Mouse (Mus musculus) forebrain, postnatal 0 days (tissue): ENCODE results near the gene Src. TPM values are rescaled to one million over a fixed set of nuclear protein-coding genes. Genes with fewer than 3 reads are reported as not detected.
A peak's percentile ranks its signal among the peaks of the same experiment; 100 is the strongest.
"Not testable (repeated sequence)": the region's sequence is repeated elsewhere in the genome, so short reads cannot be mapped to it uniquely, and the experiment has no call there.

Experiments used
- ATAC-seq: fragments of 200-750 bp; cut with Nextera tagmentation; 2 replicates; pipeline ENCODE4 v1.8.0; 2017; ENCODE audit warnings: mild to moderate bottlenecking, moderate library complexity
- DNase-seq: peaks from one replicate; pipeline ENCODE4 v3.0.0-alpha.2; 2015
- H3K27ac ChIP-seq: fragments of 300-500 bp; sonication (generic); 2 replicates; pipeline ENCODE4 v1.5.1; 2014; ENCODE audit warnings: low read depth, mild to moderate bottlenecking, antibody characterized with exemption, low read length, moderate library complexity, mixed read lengths
- H3K27me3 ChIP-seq: fragments of 300-500 bp; sonication (generic); 2 replicates; pipeline ENCODE4 v1.6.1; 2014; ENCODE audit warnings: mild to moderate bottlenecking, low read length, mixed read lengths; ENCODE audit not compliant: insufficient read depth
- H3K36me3 ChIP-seq: fragments of 300-500 bp; sonication (generic); 2 replicates; pipeline ENCODE4 v1.6.1; 2014; ENCODE audit warnings: mild to moderate bottlenecking, moderate library complexity; ENCODE audit not compliant: insufficient read depth
- H3K4me1 ChIP-seq: fragments of 300-500 bp; sonication (generic); 2 replicates; pipeline ENCODE4 v1.6.1; 2014; ENCODE audit warnings: antibody characterized with exemption; ENCODE audit not compliant: insufficient read depth
- H3K4me2 ChIP-seq: fragments of 300-500 bp; sonication (generic); 2 replicates; pipeline ENCODE4 v1.6.1; 2014; ENCODE audit warnings: low read depth, mild to moderate bottlenecking, moderate library complexity
- H3K4me3 ChIP-seq: fragments of 300-500 bp; sonication (generic); 2 replicates; pipeline ENCODE4 v1.5.1; 2014; ENCODE audit warnings: low read depth, low read length, mixed read lengths
- H3K9ac ChIP-seq: fragments of 300-500 bp; sonication (generic); 2 replicates; pipeline ENCODE4 v1.6.1; 2014; ENCODE audit warnings: mild to moderate bottlenecking
- H3K9me3 ChIP-seq: fragments of 300-500 bp; sonication (generic); 2 replicates; pipeline ENCODE4 v1.6.1; 2016; ENCODE audit warnings: low read length
- CTCF ChIP-seq: sonication (generic); IDR thresholded peaks from 2 replicates; pipeline ENCODE4 v1.5.1; 2016; ENCODE audit warnings: antibody characterized with exemption, control low read depth, low read depth
- WGBS: fragments of 180-500 bp; shearing (Covaris S2); extraction: QIAGEN DNeasy Blood & Tissue Kit; methylation state at CpG from one replicate; pipeline ENCODE4 v1.1.7; 2014; 5-methylcytosine and 5-hydroxymethylcytosine counted together
- polyA plus RNA-seq: library from polyadenylated mRNA; unstranded; fragments of >200 nt; fragmentation: Nextera tagmentation; extraction: Ambion mirVana; gene quantifications from 2 replicates; pipeline ENCODE4 v1.2.1, GENCODE M21; 2015
- total RNA-seq: library from RNA; depleted of rRNA; stranded (reverse); fragments of >200 nt; gene quantifications from 2 replicates; pipeline ENCODE4 v1.2.3, GENCODE M21; 2014; rRNA removed

Gene Src
- total RNA-seq (96.0 and 124 TPM in 2 replicates), polyA plus RNA-seq (22.8 and 29.1 TPM in 2 replicates)

- Histone ChIP-seq H3K4me2 (no peak within 1 kb of the TSS), H3K4me3 (no peak within 1 kb of the TSS), H3K27ac (peak within 1 kb of the TSS; percentile 75), H3K4me1 (peaks cover 6% of the 10 kb centered on the region), H3K27me3 (no peaks in the 10 kb centered on the region), H3K36me3 (no peaks in the 10 kb centered on the region), H3K9ac (peak within 1 kb of the TSS; percentile 33), H3K9me3 (no peaks in the 10 kb centered on the region)
- TF ChIP-seq CTCF, result no peak
- DNase-seq (no peak), ATAC-seq (peak; percentile 37; the same call in 1 of the 2 replicates)
- 29% methylated on average over 13 of the region's 13 CpGs for WGBS
Measured at GRCm38 (mm10) chr2:157418206-157418605, at the start of gene Src. Src (plus strand) TSS chr2:157418444.

GRCm38 (mm10) chr2:157371696-157372095 lies 46.5 kb upstream of the Src start:
- ATAC-seq (no peak), DNase-seq (no peak)
- Histone ChIP-seq H3K4me1 (peaks cover 17% of the 10 kb centered on the region), H3K4me2 (no peak overlapping the region), H3K9ac (no peak overlapping the region), H3K27ac (no peak overlapping the region), H3K9me3 (no peaks in the 10 kb centered on the region), H3K36me3 (no peaks in the 10 kb centered on the region; the same call in 1 of the 2 replicates), H3K4me3 (no peak overlapping the region), H3K27me3 (no peaks in the 10 kb centered on the region)
- 80% methylated on average over 6 of the region's 6 CpGs for WGBS
- TF ChIP-seq CTCF, result no peak

DNA sequence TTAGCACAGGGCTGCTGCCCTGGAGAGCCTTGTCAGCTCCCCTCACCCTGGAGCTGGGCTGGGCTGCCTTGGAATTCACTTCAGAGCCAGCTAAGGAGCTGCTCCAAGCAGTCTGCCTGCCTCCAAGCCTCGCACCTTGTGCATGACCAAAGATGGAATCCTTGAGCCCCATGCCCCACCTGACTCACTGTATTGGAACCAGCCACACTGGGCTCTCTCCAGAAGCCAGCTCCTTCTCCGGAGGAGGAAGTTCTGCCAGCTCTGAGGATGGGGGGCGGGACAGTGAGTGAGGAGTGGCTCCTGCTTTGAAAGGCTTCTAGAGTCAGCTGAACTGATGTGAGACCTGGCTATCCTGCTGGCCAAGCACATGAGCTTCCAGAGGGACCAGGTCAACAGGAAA lies 44.6 kb upstream of the Src start:
- ATAC-seq, result no peak
- no peak overlapping the region for H3K4me3 ChIP-seq
- H3K36me3 ChIP-seq, result no peaks in the 10 kb centered on the region; the same call in 1 of the 2 replicates
- no peak overlapping the region for H3K4me2 ChIP-seq
- whole genome bisulfite sequencing, result 85% methylated on average over 3 of the region's 3 CpGs
- no peaks in the 10 kb centered on the region for H3K9me3 ChIP-seq
- H3K9ac ChIP-seq, result no peak overlapping the region
- DNase-seq, result no peak
- TF ChIP-seq CTCF, result no peak
- H3K4me1 ChIP-seq, result peaks cover 10% of the 10 kb centered on the region
- H3K27ac ChIP-seq, result no peak overlapping the region
- no peaks in the 10 kb centered on the region for H3K27me3 ChIP-seq

DNA sequence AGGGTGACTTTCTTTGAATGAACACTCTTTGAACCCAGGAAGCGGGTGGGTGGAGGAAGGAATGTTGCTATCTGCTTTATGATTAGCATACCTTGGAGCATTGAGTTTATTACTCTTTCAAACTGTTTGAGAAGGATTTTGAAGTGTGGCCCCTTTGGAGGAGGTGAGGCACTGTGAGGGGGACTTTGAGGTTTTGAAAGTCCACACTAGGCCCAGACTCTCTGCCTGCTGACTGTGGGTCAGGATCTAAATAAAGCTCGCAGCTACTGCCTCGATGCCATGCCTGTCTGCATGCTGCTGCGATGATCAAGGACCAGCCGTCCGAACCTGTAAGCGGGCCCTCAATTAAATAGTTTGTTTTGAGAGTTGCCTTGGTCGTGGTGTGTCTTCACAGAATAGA lies 43.2 kb upstream of the Src start:
- no peaks in the 10 kb centered on the region for H3K27me3 ChIP-seq
- H3K9me3 ChIP-seq, result no peaks in the 10 kb centered on the region
- no peak overlapping the region for H3K27ac ChIP-seq
- ATAC-seq, result no peak
- no peak for DNase-seq
- WGBS, result 58% methylated on average over 8 of the region's 8 CpGs
- H3K36me3 ChIP-seq, result peaks cover 9% of the 10 kb centered on the region; the same call in 1 of the 2 replicates
- H3K4me1 ChIP-seq, result peaks cover 10% of the 10 kb centered on the region
- no peak overlapping the region for H3K4me3 ChIP-seq
- no peak for TF ChIP-seq CTCF
- no peak overlapping the region for H3K4me2 ChIP-seq
- H3K9ac ChIP-seq, result no peak overlapping the region

DNA sequence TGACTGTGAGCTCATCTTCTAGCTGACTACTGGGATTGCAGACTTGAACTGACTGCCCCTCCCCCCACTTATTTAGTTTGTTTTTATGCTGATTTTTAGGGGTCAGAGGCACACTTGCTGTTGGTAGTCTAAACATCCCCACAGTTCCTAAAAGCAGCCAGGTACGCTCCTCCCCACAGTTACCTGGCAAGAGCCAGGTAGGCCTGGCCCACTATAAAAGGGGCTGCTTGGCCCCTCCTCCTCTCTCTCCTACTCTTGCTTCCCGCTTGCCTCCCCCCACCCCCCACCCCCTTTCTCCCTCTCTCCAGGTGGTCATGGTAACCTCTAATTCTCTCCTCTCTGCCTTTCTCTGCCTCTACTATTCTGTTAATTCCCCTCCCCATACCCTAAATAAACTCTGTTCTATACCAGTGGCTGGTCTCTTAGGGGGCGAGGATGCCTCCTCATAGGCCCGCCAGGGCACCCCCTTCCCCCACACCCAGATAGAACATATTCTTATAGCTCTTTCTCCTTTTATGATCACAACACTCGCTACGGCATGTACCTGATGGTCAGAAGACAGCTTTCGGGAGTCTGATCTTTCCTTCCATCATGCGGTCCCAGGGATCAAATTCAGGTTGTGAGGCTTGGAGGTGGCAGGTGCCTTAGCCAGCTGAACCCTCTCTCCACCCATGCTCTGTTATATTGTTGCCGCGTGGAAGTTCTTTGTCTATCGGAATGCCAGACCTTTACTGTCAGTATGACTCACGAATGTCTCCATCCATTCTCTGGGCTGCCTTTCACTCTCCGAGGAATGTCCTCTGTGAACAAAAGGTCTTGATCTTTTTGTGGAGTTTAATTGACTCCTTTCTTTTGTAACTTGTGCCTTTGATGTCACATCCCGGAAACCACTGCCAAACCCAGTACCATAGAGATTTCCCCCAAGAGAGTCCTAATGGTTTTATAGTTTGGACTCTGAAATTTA lies 42.2 kb upstream of the Src start:
- Histone ChIP-seq H3K27me3 (no peaks in the 10 kb centered on the region), H3K4me3 (peak overlapping the region; percentile 5; the same call in 1 of the 2 replicates), H3K4me2 (0 out of 2 replicates have a peak overlapping the region, but pooled peaks have one; percentile 17), H3K27ac (no peak overlapping the region), H3K9me3 (no peaks in the 10 kb centered on the region), H3K4me1 (peaks cover 10% of the 10 kb centered on the region), H3K9ac (peak overlapping the region; percentile 7; the same call in 1 of the 2 replicates), H3K36me3 (peaks cover 10% of the 10 kb centered on the region)
- TF ChIP-seq CTCF, result no peak
- ATAC-seq, result peak; percentile 55; the same call in 1 of the 2 replicates
- WGBS, result 13% methylated on average over 14 of the region's 14 CpGs
- no peak for DNase-seq

DNA sequence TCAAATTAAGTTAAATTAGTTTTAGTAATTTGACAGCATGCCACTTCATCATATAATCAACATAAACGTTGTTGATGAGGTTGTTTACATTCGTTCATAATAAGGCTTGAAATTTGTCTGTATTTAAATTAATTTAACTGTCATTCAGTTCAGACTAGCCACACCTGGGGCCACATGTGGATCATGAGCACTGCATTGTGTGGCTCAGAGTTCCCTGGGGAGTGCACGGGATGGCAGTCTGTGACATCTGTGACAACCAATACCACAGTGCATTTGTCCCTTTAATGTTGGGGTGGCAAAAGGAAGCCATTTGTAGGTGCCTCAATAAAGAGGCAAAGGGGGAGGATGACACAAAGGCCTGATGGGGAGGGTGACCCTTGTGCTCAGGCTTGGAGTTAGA lies 41.2 kb upstream of the Src start:
- no peak for ATAC-seq
- H3K27ac ChIP-seq, result no peak overlapping the region
- H3K27me3 ChIP-seq, result no peaks in the 10 kb centered on the region
- H3K9ac ChIP-seq, result no peak overlapping the region
- TF ChIP-seq CTCF, result no peak
- peaks cover 13% of the 10 kb centered on the region for H3K36me3 ChIP-seq
- H3K4me3 ChIP-seq, result no peak overlapping the region
- DNase-seq, result no peak
- 46% methylated on average over 3 of the region's 3 CpGs for WGBS
- peaks cover 10% of the 10 kb centered on the region for H3K4me1 ChIP-seq
- no peak overlapping the region for H3K4me2 ChIP-seq
- no peaks in the 10 kb centered on the region for H3K9me3 ChIP-seq

DNA sequence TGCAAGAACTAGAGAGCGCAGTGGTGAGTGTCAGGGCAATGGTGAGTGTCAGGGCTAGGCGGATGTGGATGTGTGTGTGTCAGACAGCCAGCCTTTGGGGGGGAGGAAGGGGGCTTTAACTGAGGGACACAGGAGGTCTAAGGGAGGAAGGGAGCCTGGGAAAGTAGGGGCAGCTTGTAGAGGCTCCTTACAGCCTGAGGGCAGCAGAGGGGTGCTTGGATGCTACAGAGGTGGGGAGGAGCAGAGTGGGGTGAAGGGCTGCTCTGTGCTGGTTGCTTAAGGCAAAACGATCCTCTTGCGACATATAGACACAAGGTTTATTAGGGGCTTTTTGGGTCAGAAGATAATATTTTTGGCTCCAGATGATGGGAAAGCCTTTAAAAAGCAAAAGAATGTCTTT lies 33.4 kb upstream of the Src start:
- no peaks in the 10 kb centered on the region for H3K9me3 ChIP-seq
- no peaks in the 10 kb centered on the region for H3K27me3 ChIP-seq
- WGBS, result 58% methylated on average over 4 of the region's 4 CpGs
- TF ChIP-seq CTCF, result no peak
- H3K36me3 ChIP-seq, result peaks cover 18% of the 10 kb centered on the region; the same call in 1 of the 2 replicates
- DNase-seq (no peak), ATAC-seq (no peak)
- no peak overlapping the region for H3K4me3 ChIP-seq
- H3K4me1 ChIP-seq, result no peaks in the 10 kb centered on the region
- H3K4me2 ChIP-seq, result no peak overlapping the region
- H3K9ac ChIP-seq, result no peak overlapping the region
- H3K27ac ChIP-seq, result no peak overlapping the region

DNA sequence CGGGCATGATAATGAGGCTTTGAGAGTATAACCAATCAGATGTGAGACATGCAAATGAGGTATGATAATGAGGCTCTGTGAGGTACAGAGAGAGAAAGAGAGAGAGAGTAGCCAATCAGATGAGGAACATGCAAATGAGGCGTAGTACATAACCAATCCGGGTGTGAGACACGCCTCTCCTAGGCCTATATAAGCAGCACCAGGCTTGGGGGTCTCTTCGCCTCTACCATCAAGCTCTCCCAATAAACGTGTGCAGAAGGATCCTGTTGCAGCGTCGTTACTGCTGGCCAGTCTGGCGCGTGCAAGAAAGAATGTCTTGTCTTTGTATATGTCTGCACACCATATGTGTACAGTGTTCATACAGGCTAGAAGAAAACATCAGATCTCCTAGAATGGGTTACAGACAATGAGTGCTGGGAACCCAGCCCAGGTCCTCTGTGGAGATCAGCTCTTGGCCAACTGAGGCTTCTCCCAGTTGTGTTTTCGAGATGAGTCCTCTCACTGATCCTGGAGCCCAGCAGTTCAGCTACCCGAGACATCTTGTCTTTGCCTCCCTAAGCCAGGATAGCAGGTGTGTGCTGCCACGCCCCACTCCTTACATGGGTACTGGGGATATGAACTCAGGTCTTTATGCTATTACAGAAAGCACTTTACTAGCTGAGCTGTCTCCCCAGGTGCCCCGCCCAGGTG lies 29.2 kb upstream of the Src start:
- not testable (repeated sequence) for H3K36me3 ChIP-seq

More for the DNA sequence above, 29.2 kb upstream of the Src start:
- not testable (repeated sequence) for H3K9ac ChIP-seq, H3K4me2 ChIP-seq, DNase-seq, H3K9me3 ChIP-seq, H3K4me3 ChIP-seq, H3K27me3 ChIP-seq, H3K4me1 ChIP-seq, ATAC-seq, H3K27ac ChIP-seq
- WGBS, result 92% methylated on average over 14 of the region's 14 CpGs
